In the genomic region with DNA sequence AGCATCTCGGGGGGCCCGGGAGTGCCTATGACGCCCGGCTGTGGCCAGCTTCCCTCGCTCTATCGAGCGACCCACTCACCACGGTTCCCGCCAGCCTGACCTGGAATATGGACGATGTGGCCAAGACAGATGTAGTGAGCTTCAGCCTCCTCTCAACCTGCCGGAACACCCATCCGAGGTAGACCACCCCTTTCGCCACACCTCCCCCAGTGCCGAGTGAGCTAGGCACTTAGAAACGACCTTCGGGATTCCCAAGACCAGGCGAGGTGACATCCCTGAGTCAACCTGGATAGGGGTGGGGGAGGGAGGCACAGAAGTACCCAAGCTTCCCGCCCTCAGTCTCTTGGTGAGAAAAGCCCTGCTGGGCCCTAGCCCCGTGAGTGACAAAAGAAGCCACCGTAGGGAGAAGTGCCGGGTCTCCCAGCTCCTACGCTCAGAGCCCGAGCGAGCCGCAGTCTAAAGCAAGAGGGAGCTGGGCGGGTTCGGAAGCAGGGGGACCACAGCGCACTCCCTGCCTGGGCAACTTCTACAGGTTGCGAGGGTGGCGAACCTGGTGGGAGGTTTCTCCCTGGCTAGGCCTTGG, we compare ENCODE assay signal across 15 mouse cellular contexts. TPM values are rescaled to one million over a fixed set of nuclear protein-coding genes. Genes with fewer than 3 reads are reported as not detected.
DNase-seq lines count a peak whose midpoint lies in the region; ATAC-seq and TF ChIP-seq lines count a peak whose summit lies in the region.
"Had no signal": no experiment of that assay in that cellular context is flagged by ENCODE, and none has a peak within 500 bp of the region (broad histone marks: within the 10 kb centered on the region; RNA-seq: fewer than 3 reads in every experiment).

No protein-coding gene starts in this region.

- no peak for ATAC-seq in intestine, embryonic 14.5 days (replicated peaks; ENCODE audit: low FRiP score, low TSS enrichment, low read depth)
- ATAC-seq in intestine, embryonic 16.5 days: no peak
- no peak for ATAC-seq in forebrain, embryonic 12.5 days (ENCODE audit: low FRiP score)
- ATAC-seq in hindbrain, postnatal 0 days: 0 out of 2 replicates have a peak, but pooled peaks have one; percentile 6
- ATAC-seq in neural tube, embryonic 11.5 days (ENCODE audit: insufficient read depth, low FRiP score, low TSS enrichment): no peak

- DNase-seq in intestine, embryonic 14.5 days (ENCODE audit: low spot score): peak; percentile 70
- no peak for DNase-seq in hindbrain, postnatal 0 days (ENCODE audit: low spot score)
- peak; percentile 50 for DNase-seq in neural tube, embryonic 11.5 days (ENCODE audit: low spot score)
- DNase-seq in urinary bladder, adult 18-20 months (ENCODE audit: low spot score in 2 of 2): no peak
- no peak for DNase-seq in thymus, postnatal 25 days
- DNase-seq in urinary bladder, postnatal 36 days (ENCODE audit: low spot score in 2 of 2): no peak
- DNase-seq: adrenal gland, adult 2 months had no signal

- TF ChIP-seq CTCF in hindbrain, postnatal 0 days (IDR thresholded peaks at IDR 0.05; ENCODE audit: low read depth): no peak

- no peak overlapping the region for H3K9ac ChIP-seq in intestine, embryonic 14.5 days (ENCODE audit: low read length)
- H3K9ac ChIP-seq in intestine, embryonic 16.5 days (ENCODE audit: low read depth, low read length): no peak overlapping the region
- peak overlapping the region; percentile 63 for H3K9ac ChIP-seq in forebrain, embryonic 12.5 days
- H3K9ac ChIP-seq in hindbrain, postnatal 0 days (replicated peaks; ENCODE audit: low read length): peak overlapping the region; percentile 61
- peak overlapping the region; percentile 49 for H3K9ac ChIP-seq in neural tube, embryonic 11.5 days (ENCODE audit: low read length)
- H3K9ac ChIP-seq: limb, embryonic 12.5 days; lung, embryonic 15.5 days; stomach, embryonic 15.5 days had no signal

- no peak overlapping the region for H3K4me3 ChIP-seq in intestine, embryonic 14.5 days (ENCODE audit: low read depth, low read length)
- no peak overlapping the region for H3K4me3 ChIP-seq in intestine, embryonic 16.5 days (ENCODE audit: low read length)
- peak overlapping the region; percentile 49 for H3K4me3 ChIP-seq in forebrain, embryonic 12.5 days (replicated peaks)
- H3K4me3 ChIP-seq in hindbrain, postnatal 0 days (ENCODE audit: low read length): peak overlapping the region; percentile 46
- peak overlapping the region; percentile 40 for H3K4me3 ChIP-seq in neural tube, embryonic 11.5 days (ENCODE audit: low read depth, low read length)
- H3K4me3 ChIP-seq: lung, embryonic 15.5 days; stomach, embryonic 15.5 days had no signal

- H3K27me3 ChIP-seq in intestine, embryonic 14.5 days (replicated peaks; ENCODE audit: control insufficient read depth, insufficient read depth, low read length): peaks cover 98% of the 10 kb centered on the region
- peaks cover 96% of the 10 kb centered on the region for H3K27me3 ChIP-seq in intestine, embryonic 16.5 days (replicated peaks; ENCODE audit: control insufficient read depth, insufficient read depth, low read length)
- H3K27me3 ChIP-seq in forebrain, embryonic 12.5 days: peaks cover 98% of the 10 kb centered on the region
- H3K27me3 ChIP-seq in hindbrain, postnatal 0 days (ENCODE audit: insufficient read depth, low read length): peaks cover 66% of the 10 kb centered on the region
- H3K27me3 ChIP-seq in neural tube, embryonic 11.5 days (ENCODE audit: control insufficient read depth, insufficient read depth, low read length): peaks cover 96% of the 10 kb centered on the region

- WGBS in intestine, embryonic 14.5 days: 1% methylated on average over 30 of the region's 30 CpGs
- under 1% methylated on average over 30 of the region's 30 CpGs for WGBS in intestine, embryonic 16.5 days
- WGBS in forebrain, embryonic 12.5 days: under 1% methylated on average over 30 of the region's 30 CpGs
- WGBS in hindbrain, postnatal 0 days: 2% methylated on average over 30 of the region's 30 CpGs
- under 1% methylated on average over 30 of the region's 30 CpGs for WGBS in neural tube, embryonic 11.5 days

- H3K27ac ChIP-seq in intestine, embryonic 14.5 days (ENCODE audit: low read depth): no peak overlapping the region
- no peak overlapping the region for H3K27ac ChIP-seq in intestine, embryonic 16.5 days (ENCODE audit: low read length)
- H3K27ac ChIP-seq in forebrain, embryonic 12.5 days: peak overlapping the region; percentile 80
- H3K27ac ChIP-seq in hindbrain, postnatal 0 days: peak overlapping the region; percentile 72
- peak overlapping the region; percentile 62 for H3K27ac ChIP-seq in neural tube, embryonic 11.5 days (ENCODE audit: low read depth, low read length)
- H3K27ac ChIP-seq: heart, embryonic 10.5 days; limb, embryonic 12.5 days; lung, embryonic 15.5 days; stomach, embryonic 15.5 days had no signal

- no peaks in the 10 kb centered on the region for H3K36me3 ChIP-seq in intestine, embryonic 14.5 days (ENCODE audit: control insufficient read depth, insufficient read depth, low read length)
- no peaks in the 10 kb centered on the region for H3K36me3 ChIP-seq in intestine, embryonic 16.5 days (ENCODE audit: control insufficient read depth, insufficient read depth, low read length)
- H3K36me3 ChIP-seq in forebrain, embryonic 12.5 days (replicated peaks): no peaks in the 10 kb centered on the region
- H3K36me3 ChIP-seq in hindbrain, postnatal 0 days (ENCODE audit: insufficient read depth, low read length): no peaks in the 10 kb centered on the region
- no peaks in the 10 kb centered on the region for H3K36me3 ChIP-seq in neural tube, embryonic 11.5 days (ENCODE audit: control insufficient read depth, insufficient read depth, low read length)
- H3K36me3 ChIP-seq: heart, embryonic 10.5 days; limb, embryonic 12.5 days; lung, embryonic 15.5 days; stomach, embryonic 15.5 days had no signal

- no peak overlapping the region for H3K4me2 ChIP-seq in intestine, embryonic 14.5 days (ENCODE audit: low read length)
- no peak overlapping the region for H3K4me2 ChIP-seq in intestine, embryonic 16.5 days (ENCODE audit: low read depth, low read length)
- peak overlapping the region; percentile 51 for H3K4me2 ChIP-seq in forebrain, embryonic 12.5 days
- peak overlapping the region; percentile 61 for H3K4me2 ChIP-seq in hindbrain, postnatal 0 days (ENCODE audit: low read depth, low read length)
- no peak overlapping the region; the same call in 1 of the 2 replicates for H3K4me2 ChIP-seq in neural tube, embryonic 11.5 days (ENCODE audit: low read depth)
- H3K4me2 ChIP-seq: limb, embryonic 12.5 days; lung, embryonic 15.5 days; stomach, embryonic 15.5 days had no signal

- no peaks in the 10 kb centered on the region for H3K9me3 ChIP-seq in intestine, embryonic 14.5 days (ENCODE audit: control insufficient read depth, low read length)
- H3K9me3 ChIP-seq in intestine, embryonic 16.5 days (ENCODE audit: control insufficient read depth, low read length): no peaks in the 10 kb centered on the region
- H3K9me3 ChIP-seq in forebrain, embryonic 12.5 days: no peaks in the 10 kb centered on the region
- H3K9me3 ChIP-seq in hindbrain, postnatal 0 days (ENCODE audit: low read length): no peaks in the 10 kb centered on the region
- no peaks in the 10 kb centered on the region for H3K9me3 ChIP-seq in neural tube, embryonic 11.5 days (ENCODE audit: control insufficient read depth, low read length)
- H3K9me3 ChIP-seq: heart, embryonic 10.5 days; limb, embryonic 12.5 days; lung, embryonic 15.5 days; stomach, embryonic 15.5 days had no signal

- H3K4me1 ChIP-seq in intestine, embryonic 14.5 days (replicated peaks; ENCODE audit: control insufficient read depth, insufficient read depth, low read length): 0 out of 2 replicates have a peak, but pooled peaks cover 3% of the 10 kb centered on the region
- peaks cover 6% of the 10 kb centered on the region for H3K4me1 ChIP-seq in intestine, embryonic 16.5 days (ENCODE audit: control insufficient read depth, insufficient read depth, low read length)
- H3K4me1 ChIP-seq in forebrain, embryonic 12.5 days: peaks cover 50% of the 10 kb centered on the region
- no peaks in the 10 kb centered on the region for H3K4me1 ChIP-seq in hindbrain, postnatal 0 days (ENCODE audit: insufficient read depth, low read length)
- peaks cover 13% of the 10 kb centered on the region for H3K4me1 ChIP-seq in neural tube, embryonic 11.5 days (ENCODE audit: control insufficient read depth, insufficient read depth, low read length)

RNA-seq across cellular contexts. Expression of gene Lhx5, which starts 0.4 kb away (rescaled TPM):
- not detected in 2 replicates for polyA plus RNA-seq in intestine, embryonic 14.5 days (2014; fragmentation: Nextera tagmentation; extraction: Ambion mirVana)
- polyA plus RNA-seq in intestine, embryonic 16.5 days (2015; fragmentation: Nextera tagmentation; extraction: Ambion mirVana): not detected in 2 replicates
- polyA plus RNA-seq in forebrain, embryonic 12.5 days (2016; fragmentation: Nextera tagmentation; extraction: Ambion mirVana): 23.8 and 26.6 TPM in 2 replicates
- total RNA-seq in hindbrain, postnatal 0 days (2014; rRNA removed): 26.2 and 31.0 TPM in 2 replicates
- polyA plus RNA-seq in hindbrain, postnatal 0 days (2015; fragmentation: Nextera tagmentation; extraction: Ambion mirVana): 14.0 and 15.2 TPM in 2 replicates
- polyA plus RNA-seq in neural tube, embryonic 11.5 days (2014; fragmentation: Nextera tagmentation; extraction: Ambion mirVana): 29.9 and 31.2 TPM in 2 replicates
- total RNA-seq: adrenal gland, adult 2 months; layer of hippocampus, adult 18-20 months had no signal
- polyA plus RNA-seq: adrenal gland, adult 2 months; limb, embryonic 12.5 days had no signal

RNA-seq across cellular contexts. Expression of gene Sdsl, which starts 41.5 kb away (rescaled TPM):
- 8.4 and 9.9 TPM in 2 replicates for polyA plus RNA-seq in intestine, embryonic 14.5 days (2014; fragmentation: Nextera tagmentation; extraction: Ambion mirVana)
- polyA plus RNA-seq in intestine, embryonic 16.5 days (2015; fragmentation: Nextera tagmentation; extraction: Ambion mirVana): 19.9 and 20.2 TPM in 2 replicates
- polyA plus RNA-seq in forebrain, embryonic 12.5 days (2016; fragmentation: Nextera tagmentation; extraction: Ambion mirVana): 4.5 and 5.1 TPM in 2 replicates
- 4.6 and 6.0 TPM in 2 replicates for total RNA-seq in hindbrain, postnatal 0 days (2014; rRNA removed)
- 7.8 and 8.1 TPM in 2 replicates for polyA plus RNA-seq in hindbrain, postnatal 0 days (2015; fragmentation: Nextera tagmentation; extraction: Ambion mirVana)
- 5.3 and 5.9 TPM in 2 replicates for polyA plus RNA-seq in neural tube, embryonic 11.5 days (2014; fragmentation: Nextera tagmentation; extraction: Ambion mirVana)

RNA-seq across cellular contexts. Expression of gene Sds, which starts 45.2 kb away (rescaled TPM):
- polyA plus RNA-seq in intestine, embryonic 14.5 days (2014; fragmentation: Nextera tagmentation; extraction: Ambion mirVana): not detected in 2 replicates
- 0.18 and 0.37 TPM in 2 replicates for polyA plus RNA-seq in intestine, embryonic 16.5 days (2015; fragmentation: Nextera tagmentation; extraction: Ambion mirVana)
- polyA plus RNA-seq in forebrain, embryonic 12.5 days (2016; fragmentation: Nextera tagmentation; extraction: Ambion mirVana): not detected in 2 replicates
- total RNA-seq in hindbrain, postnatal 0 days (2014; rRNA removed): 0.50 TPM in 1 of 2 replicates, not detected in the other
- polyA plus RNA-seq in hindbrain, postnatal 0 days (2015; fragmentation: Nextera tagmentation; extraction: Ambion mirVana): 0.20 and 0.59 TPM in 2 replicates
- not detected in 2 replicates for polyA plus RNA-seq in neural tube, embryonic 11.5 days (2014; fragmentation: Nextera tagmentation; extraction: Ambion mirVana)
- polyA plus RNA-seq: embryonic facial prominence, embryonic 11.5 days; limb, embryonic 12.5 days; lung, embryonic 15.5 days had no signal

Comparison
In these comparisons a context has a peak if more than half of its experiments do, and no peak if none do; other contexts are left out.
1. DNase-seq: peak in intestine, embryonic 14.5 days (single experiment) and neural tube, embryonic 11.5 days (single experiment); none in hindbrain, postnatal 0 days (single experiment), urinary bladder, adult 18-20 months (0 of 2), thymus, postnatal 25 days (single experiment) and urinary bladder, postnatal 36 days (0 of 2).
2. H3K27ac ChIP-seq: peak in forebrain, embryonic 12.5 days (single experiment), hindbrain, postnatal 0 days (single experiment) and neural tube, embryonic 11.5 days (single experiment); none in intestine, embryonic 14.5 days (single experiment) and intestine, embryonic 16.5 days (single experiment).
3. H3K4me2 ChIP-seq: peak in forebrain, embryonic 12.5 days (single experiment) and hindbrain, postnatal 0 days (single experiment); none in intestine, embryonic 14.5 days (single experiment), intestine, embryonic 16.5 days (single experiment) and neural tube, embryonic 11.5 days (single experiment).
4. H3K4me3 ChIP-seq: peak in forebrain, embryonic 12.5 days (single experiment), hindbrain, postnatal 0 days (single experiment) and neural tube, embryonic 11.5 days (single experiment); none in intestine, embryonic 14.5 days (single experiment) and intestine, embryonic 16.5 days (single experiment).
5. H3K9ac ChIP-seq: peak in forebrain, embryonic 12.5 days (single experiment), hindbrain, postnatal 0 days (single experiment) and neural tube, embryonic 11.5 days (single experiment); none in intestine, embryonic 14.5 days (single experiment) and intestine, embryonic 16.5 days (single experiment).
6. RNA of gene Lhx5, which starts 0.4 kb away (polyA plus RNA-seq): 29.9 to 31.2 TPM in neural tube, embryonic 11.5 days, 23.8 to 26.6 TPM in forebrain, embryonic 12.5 days and 14.0 to 15.2 TPM in hindbrain, postnatal 0 days; not detected in intestine, embryonic 14.5 days and not detected in intestine, embryonic 16.5 days; every median in the first group is over 10 times any median in the second.